Mouse (Mus musculus): ENCODE measurements around the gene Gm49450.

GRCm38 (mm10) chr15:98955324-98955723 lies 2.0 kb upstream of the Gm49450 start:
- TF ChIP-seq CTCF (IDR thresholded peaks at IDR 0.05; ENCODE audit: low read depth, low read length) = no peak
- TF ChIP-seq POLR2A (IDR thresholded peaks at IDR 0.05; ENCODE audit: borderline replicate concordance, low read depth, low read length) = no peak
